Mouse (Mus musculus): ENCODE measurements around the gene Mmd. TPM values are rescaled to one million over a fixed set of nuclear protein-coding genes. Genes with fewer than 3 reads are reported as not detected.

Gene Mmd
- total RNA-seq, 2 experiments from 2014 or later, result 9.2 to 9.5 TPM

DNA sequence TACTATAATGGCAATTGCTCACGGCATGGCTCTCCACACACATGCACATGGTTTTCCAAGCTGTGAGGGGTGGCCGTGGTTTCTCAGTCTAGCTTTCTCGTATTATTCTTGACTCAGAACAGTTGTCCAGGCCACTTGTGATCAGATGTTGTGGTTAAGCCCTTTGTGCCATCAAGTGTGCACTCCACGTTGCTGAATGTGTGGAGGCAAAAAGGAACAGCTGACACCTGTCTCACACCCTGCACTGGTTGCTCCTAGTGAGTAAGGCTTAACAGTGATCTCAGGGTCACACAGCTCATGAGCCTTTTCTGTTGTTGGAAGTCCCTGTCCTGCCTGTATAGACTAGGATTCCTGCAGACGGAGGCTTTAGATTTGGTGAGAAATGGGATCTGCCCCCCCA is 56.8 kb downstream of the Mmd start:
- no peak for DNase-seq
- intact Hi-C loops (cut with DNase I), result loop anchor here (5.0 kb wide), 2 partner anchors 124 to 311 kb away; no protein-coding TSS in a partner anchor
- H3K4me3 ChIP-seq, result no peak overlapping the region
- H3K27ac ChIP-seq, result no peak overlapping the region
- TF ChIP-seq CTCF (IDR thresholded peaks at IDR 0.05), result no peak

DNA sequence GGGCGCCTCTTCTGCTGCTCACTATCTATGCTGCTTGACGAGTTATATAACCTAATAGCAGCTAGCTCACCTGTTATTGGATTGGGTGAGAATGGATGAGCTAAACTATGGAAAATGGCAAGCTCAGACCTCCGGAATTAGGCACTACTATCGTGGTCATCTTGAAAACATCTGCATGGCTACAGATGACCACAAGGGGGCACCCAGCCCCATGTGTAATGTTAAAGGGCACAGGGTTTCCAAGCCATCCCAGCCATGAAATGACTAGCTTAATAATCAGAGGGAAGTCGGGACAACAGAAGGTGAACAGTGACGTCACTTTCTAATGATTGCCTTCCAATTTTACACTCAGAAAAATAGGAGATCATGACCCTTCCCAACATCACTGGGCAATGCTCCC is 57.7 kb downstream of the Mmd start:
- peak; percentile 68 for DNase-seq
- intact Hi-C loops (cut with DNase I), result loop anchor here (5.0 kb wide), 2 partner anchors 125 to 310 kb away; no protein-coding TSS in a partner anchor
- Histone ChIP-seq H3K27ac (no peak overlapping the region), H3K4me3 (no peak overlapping the region)
- peak; percentile 93 for TF ChIP-seq CTCF (IDR thresholded peaks at IDR 0.05)

DNA sequence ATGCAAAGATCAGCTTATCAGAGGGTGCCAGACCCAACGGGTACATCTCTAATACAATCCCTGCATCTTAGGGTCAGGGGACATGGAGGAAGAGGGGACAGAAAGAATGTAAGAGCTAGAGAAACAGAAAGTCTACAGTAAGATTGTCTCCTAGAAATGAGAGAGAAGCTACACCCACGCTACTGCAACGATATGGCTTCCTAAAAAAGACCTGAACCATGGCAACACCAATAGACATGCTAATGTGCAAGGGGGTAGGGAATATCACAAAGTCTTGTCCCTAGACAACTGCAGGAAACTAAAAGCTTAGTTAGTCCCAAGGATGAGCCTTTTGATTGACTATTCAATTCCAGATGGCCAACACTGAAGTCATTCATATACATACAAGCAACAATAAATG is 65.3 kb downstream of the Mmd start:
- H3K4me3 ChIP-seq, result no peak overlapping the region
- intact Hi-C loops (cut with DNase I), result loop anchor here (5.0 kb wide), 1 partner anchor 308 kb away; no protein-coding TSS in a partner anchor
- no peak for DNase-seq
- no peak for TF ChIP-seq CTCF (IDR thresholded peaks at IDR 0.05)
- no peak overlapping the region for H3K27ac ChIP-seq

DNA sequence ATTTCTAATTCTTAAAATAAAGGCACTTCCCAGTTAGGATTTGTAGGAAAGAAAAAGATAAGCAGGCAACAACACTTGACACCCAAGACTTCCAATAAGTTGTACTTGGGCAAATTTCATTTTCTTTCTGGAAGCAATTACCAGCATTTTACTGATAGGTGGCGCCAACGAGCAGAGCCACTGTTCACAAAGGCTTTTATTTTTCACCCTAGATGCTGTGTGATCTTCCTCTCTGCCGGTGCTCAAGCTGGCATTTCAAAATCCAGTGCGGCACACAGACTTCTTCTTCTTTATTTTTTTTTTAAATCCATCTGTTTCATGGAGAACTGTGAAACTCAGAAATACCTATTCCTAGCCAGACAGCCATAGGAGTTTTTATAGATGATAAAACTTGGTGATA is 68.2 kb downstream of the Mmd start:
- no peak overlapping the region for H3K27ac ChIP-seq
- intact Hi-C loops (cut with DNase I), result loop anchor here (2.0 to 5.0 kb wide), 2 partner anchors 73 to 305 kb away; partner anchors contain the start of gene Hlf
- no peak overlapping the region for H3K4me3 ChIP-seq
- TF ChIP-seq CTCF (IDR thresholded peaks at IDR 0.05), result peak; percentile 88
- peak; percentile 49 for DNase-seq

DNA sequence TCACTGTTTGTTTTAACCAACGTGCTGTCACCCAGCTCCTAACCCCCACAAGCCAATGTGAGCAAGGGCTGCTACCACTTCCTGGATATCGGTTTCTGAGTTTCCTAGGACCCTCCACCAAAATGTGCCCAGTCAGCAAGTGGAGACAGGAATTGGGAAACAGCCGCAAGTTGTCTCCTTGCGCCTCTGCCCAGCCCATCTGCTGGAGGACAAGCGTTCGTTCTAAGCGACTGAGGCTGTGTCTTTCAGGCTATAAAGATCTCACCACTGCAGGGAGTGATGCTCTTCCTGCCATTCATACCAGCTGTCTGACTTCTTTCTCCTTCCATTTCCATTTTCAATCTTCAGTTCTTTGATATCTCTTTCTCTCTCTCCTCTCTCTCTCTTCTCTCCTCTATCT is 71.7 kb downstream of the Mmd start:
- intact Hi-C loops (cut with DNase I), result no loop called here
- no peak for TF ChIP-seq CTCF (IDR thresholded peaks at IDR 0.05)
- DNase-seq, result no peak
- H3K27ac ChIP-seq, result no peak overlapping the region
- H3K4me3 ChIP-seq, result no peak overlapping the region

DNA sequence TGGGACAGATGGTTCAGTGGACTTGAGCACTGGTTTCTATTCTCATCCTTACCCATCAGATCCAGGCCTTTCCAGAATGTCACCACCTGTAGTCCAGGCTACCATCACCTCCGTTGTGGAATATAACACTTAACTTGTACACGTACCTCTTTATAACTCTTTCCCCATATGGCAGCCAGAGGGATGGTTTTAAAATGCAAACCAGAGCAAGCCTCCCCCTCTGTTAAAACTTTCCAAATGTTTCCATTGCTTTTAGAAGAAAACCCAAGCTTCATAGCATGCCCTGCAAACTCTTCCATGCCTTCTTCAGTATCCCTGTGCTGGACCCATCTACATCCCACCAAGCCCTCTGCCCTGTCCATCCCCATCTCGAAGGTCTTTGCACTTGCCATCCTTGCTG is 75.3 kb downstream of the Mmd start:
- no peak overlapping the region for H3K4me3 ChIP-seq
- no peak for DNase-seq
- intact Hi-C loops (cut with DNase I), result no loop called here
- no peak for TF ChIP-seq CTCF (IDR thresholded peaks at IDR 0.05)
- H3K27ac ChIP-seq, result no peak overlapping the region

DNA sequence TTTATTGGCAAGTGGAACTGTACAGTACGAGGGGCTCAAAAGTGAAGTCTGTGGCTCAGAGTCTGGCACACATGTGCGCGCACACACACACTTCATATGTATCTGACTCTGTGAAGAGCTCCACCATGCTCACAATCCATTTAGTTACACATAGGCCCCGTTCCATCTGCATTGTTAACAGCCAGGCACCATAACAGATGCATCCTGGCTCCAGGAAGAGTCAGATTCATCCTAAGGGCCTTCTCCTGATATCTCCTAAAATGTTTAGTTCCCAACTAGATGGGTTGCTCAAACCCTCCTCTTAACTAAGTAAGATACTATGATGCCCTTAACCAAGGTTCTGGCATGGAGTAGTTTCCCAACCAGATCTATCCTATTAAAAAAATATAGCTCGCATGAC is 76.9 kb downstream of the Mmd start:
- intact Hi-C loops (cut with DNase I), result no loop called here
- TF ChIP-seq CTCF (IDR thresholded peaks at IDR 0.05), result no peak

DNA sequence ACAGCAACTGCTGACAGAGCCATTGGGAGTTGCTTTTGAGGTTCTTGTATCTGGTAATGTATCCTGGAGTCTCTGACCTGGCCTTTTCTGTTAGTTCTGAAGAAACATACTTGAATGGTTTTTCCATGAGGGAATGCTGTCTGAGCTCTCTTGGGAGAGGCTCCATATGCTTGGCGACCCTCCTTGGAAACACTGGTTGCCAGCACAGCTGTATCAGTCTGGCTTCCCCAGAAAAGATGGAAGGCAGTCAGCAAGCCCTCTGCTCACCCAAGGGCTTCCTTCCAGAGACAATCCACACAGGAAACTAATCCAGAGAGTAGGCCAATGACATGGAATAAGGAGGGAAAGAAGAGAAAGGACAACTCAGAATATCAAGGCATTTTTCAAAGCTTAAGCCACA is 77.6 kb downstream of the Mmd start:
- no peak for TF ChIP-seq CTCF (IDR thresholded peaks at IDR 0.05)
- Histone ChIP-seq H3K4me3 (no peak overlapping the region), H3K27ac (0 out of 2 replicates have a peak overlapping the region, but pooled peaks have one; percentile 28)
- DNase-seq, result peak; percentile 62
- intact Hi-C loops (cut with DNase I), result no loop called here

More for the DNA sequence above, 76.9 kb downstream of the Mmd start:
- H3K4me3 ChIP-seq, result no peak overlapping the region
- no peak overlapping the region for H3K27ac ChIP-seq
- no peak for DNase-seq

Other genes with a start within 250 kb of the Mmd start
- 1 to 10 TPM; 2.8 to 4.0 TPM for gene Pctp, start 246.6 kb upstream of the Mmd start, total RNA-seq (2021)
- 10 to 100 TPM in 1 of 2 experiments, 1 to 10 TPM in 1; 7.4 to 19.2 TPM for gene Tmem100, start 219.1 kb upstream of the Mmd start, total RNA-seq (2021)
- 1 to 10 TPM; 1.2 to 2.7 TPM for gene Gm45716, start 61.8 kb upstream of the Mmd start, total RNA-seq (2021)
- gene Hlf, start 141.4 kb downstream of the Mmd start, total RNA-seq (2021), result 1 to 10 TPM; 3.7 to 8.3 TPM

Data from gastrocnemius, adult 2 months (tissue).